Mouse (Mus musculus) testis, postnatal 14 days (tissue): ENCODE results near the gene Ezr.
"Not testable (repeated sequence)": the region's sequence is repeated elsewhere in the genome, so short reads cannot be mapped to it uniquely, and the experiment has no call there.

Experiments
- DNase-seq: peaks from one replicate; pipeline ENCODE4 v3.0.0; 2021; ENCODE audit warnings: low spot score

Ezr gene

DNA sequence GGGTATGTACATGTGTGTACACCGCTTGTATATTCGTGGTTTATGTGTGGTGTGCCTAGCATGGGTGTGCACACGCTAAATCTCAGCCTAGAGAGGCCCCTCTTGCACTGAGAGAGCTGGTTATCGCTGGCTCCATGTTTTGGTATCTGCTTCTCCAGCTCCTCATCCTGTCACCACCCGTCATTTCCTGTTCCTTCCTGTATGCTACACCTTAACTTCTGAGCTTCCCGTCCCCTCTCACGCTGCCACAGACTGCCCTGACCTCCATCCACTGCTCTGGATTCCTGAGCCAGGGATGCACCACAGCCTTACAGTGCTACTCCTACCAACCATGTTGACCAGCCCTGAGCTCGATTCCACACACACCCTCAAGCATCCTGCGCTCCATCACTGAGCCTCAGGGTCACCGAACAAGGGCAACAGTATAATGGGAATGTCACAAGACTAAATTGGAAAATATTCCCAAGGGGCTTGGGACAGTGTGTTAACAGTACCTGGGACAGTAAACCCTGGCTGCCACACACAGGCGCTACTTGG lies 39.5 kb downstream of the Ezr start:
- no peak for DNase-seq

DNA sequence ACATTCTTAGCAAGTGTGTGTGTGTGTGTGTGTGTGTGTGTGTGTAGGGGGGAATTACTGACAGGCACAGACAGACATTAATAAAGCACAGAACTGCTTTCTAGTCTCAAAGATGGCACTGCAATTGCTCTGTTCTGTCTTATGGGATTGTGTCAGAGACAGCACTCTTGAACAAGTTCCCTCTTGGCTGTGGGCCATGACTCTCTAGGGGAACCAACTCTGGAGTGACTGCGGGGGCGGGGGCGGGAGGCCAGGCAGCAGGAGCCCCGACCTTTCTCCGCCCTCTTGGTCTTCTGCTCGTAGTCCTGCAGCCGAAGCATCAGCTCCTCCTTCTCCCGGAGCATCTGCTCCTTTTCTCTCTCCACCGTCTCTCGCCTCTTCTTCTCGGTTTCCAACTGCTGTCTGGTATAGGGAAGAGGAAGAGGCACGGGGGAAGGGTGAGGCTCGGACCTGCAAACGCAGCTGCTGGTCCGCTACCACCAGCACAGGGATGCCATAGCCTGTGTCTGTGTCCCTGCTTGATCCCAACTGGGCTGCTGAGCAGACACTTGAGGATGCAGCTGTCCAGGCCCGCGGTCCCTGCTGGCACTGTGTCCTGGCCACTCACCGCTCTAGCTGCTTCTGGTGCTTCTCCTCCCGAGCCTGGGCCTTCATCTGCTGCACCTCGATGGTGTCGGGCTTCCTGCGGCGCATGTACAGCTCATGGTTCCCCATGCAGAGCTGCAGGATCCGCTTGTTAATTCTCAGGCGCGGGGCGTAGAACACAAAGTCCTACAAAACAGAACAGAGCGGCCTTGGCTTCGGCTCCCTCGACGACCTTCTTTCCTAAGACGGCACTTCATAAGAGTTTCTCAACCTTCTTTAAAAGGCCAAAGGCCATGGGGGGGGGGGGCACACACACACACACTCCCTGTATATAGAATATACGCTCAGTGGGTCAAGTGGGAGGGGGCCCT lies 40.2 kb downstream of the Ezr start:
- no peak for DNase-seq

GRCm38 (mm10) chr17:6741271-6741670 lies 41.3 kb downstream of the Ezr start:
- no peak for DNase-seq

DNA sequence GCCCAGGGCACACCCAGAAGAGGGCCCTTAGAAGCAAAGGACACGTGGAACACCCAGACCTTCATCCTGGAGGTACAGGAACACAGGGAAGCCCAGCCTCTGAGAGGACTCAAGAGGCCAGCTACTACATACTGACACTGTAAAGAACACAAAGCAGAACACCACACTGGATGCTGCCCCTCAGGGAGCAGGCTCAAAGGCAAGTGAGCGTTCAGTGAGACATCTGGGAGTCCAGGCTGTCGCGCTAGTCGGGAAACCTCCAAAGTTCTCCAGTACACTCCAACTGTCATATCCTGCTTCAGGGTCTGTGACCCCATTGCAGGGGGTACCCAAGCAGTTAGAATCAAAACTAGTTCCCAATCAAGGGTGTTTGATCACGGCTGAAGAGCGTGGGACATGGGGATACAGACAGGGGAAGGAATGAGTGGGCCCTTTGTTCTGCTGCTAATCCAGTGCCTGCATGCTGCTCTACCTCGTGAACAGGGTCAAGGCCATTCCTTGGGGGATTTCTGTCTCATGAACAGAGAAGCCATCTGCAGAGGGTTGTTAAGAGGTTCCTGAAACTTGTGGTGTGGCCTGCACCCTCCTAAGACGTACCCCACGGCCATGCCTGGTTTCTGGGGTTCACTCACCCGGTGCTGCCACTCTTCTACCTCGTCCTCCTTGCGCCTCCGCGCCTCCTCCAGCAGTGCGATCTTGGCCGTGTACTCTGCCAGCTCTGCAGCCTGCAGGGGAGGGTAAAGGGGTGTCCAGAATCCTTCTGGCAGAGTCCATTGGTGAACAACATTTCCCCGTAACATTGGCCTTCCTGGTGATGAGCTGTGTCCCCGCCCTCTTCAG lies 42.0 kb downstream of the Ezr start:
- no peak for DNase-seq

GRCm38 (mm10) chr17:6739756-6740155 lies 42.8 kb downstream of the Ezr start:
- DNase-seq = no peak

DNA sequence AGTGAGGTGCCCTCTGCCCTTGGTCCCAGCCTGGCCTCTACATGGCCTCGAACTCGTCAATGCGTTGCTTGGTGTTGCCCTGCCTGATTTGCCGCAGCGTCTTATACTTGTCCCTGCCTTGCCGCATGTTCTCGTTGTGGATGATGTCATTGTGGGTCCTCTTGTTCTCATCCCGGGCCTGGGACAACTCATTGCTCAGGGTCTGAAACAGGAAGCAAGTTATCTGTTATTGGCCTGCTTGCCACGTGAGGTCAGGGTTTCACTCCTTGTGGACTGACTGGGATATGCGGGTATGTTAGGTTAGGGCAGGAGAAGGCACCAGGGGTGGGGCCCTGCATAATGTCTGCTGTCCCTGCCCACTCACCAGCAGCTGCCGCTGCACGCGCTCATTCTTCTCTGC lies 43.3 kb downstream of the Ezr start:
- DNase-seq = no peak

- DNase-seq = no peak
Observed at GRCm38 (mm10) chr17:6738836-6739235, 43.7 kb downstream of the Ezr start.

DNA sequence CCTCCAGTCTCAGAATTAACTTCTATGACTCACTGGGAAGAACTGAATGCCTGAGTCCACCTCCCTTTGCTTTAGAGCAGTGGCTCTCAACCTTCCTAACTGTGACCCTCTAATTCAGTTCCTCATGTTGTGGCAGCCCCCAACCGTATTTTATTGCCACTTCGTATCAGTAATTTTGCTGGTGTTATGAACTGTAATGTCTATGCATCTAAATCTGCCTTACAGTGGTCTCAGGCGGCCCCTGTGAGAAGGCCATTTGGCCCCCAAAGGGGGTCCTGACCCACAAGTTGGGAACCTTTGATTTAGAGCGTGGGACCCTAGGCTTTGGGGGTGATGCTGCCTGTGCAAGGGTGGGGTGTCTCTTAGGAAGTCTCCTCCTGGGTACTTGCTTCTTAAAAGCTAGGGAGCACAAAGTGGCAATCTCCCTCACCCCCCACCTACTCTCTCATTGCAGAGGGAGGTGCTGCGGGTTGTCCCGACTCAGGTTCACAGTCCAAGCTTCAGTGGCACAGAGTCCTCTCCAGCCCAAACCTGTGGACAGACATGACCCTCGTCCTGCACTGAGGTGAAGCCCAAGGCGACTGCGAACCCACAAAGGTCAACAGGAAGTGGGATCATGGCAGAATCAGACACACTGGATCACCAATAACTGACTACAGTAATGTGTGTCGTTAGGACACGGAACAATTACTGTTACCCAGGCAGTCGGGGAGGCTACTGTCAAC lies 45.1 kb downstream of the Ezr start:
- no peak for DNase-seq

- DNase-seq = no peak
Observed at GRCm38 (mm10) chr17:6736306-6737272, 46.0 kb downstream of the Ezr start.

DNA sequence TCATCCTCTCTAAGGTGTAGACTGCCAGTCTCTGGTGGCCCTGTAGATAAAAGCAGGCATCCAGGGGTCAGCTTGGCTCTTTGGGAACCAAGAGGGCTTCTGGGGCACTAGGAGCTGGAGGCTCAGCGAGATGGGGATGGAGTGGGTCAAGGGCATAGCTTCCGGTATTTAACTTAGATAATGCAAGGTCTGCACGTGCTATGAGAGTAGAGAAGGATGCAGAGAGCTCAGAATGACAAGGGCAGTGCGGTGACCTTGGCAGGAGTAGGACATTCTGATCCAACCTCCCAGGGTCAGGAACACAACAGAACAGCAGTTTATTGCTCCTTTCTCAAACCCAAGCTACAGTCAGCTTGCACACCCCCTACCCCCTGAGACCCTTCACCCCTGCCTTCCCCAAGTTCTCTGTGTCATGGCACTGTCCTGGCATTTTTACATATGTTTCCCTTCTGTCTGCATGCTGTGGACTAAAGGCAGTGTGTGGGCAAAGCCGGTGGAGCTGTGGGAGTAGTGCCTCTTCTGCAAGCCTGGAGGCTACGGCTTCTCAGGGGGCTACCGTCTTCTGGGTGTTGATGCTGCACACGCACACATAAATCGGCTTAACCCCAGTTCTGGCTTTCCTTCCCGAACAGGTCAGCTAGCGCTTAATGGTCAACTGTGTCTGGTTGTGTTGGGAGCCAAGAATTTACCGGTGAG lies 47.7 kb downstream of the Ezr start:
- no peak for DNase-seq

GRCm38 (mm10) chr17:6733322-6733875 lies 49.2 kb downstream of the Ezr start:
- no peak for DNase-seq

DNA sequence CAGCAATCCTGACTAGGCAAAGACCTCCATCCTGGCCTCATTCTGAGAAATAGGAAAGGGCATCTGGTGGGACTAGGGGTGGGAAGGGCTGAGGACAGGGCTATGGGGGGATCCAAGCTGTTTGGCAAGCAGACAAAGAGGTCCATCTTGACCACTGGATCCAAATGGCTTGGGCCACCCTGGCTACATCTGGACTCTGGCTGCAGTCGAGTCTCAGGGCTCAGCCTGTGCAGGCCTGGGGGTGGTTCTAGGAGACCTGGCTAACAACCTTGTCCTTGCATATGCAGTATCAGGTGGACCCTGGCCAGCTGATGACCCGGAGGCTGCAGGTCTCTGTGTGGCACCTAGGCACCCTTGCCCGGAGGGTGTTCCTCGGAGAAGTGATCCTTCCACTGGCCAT lies 49.9 kb downstream of the Ezr start:
- DNase-seq = no peak

DNA sequence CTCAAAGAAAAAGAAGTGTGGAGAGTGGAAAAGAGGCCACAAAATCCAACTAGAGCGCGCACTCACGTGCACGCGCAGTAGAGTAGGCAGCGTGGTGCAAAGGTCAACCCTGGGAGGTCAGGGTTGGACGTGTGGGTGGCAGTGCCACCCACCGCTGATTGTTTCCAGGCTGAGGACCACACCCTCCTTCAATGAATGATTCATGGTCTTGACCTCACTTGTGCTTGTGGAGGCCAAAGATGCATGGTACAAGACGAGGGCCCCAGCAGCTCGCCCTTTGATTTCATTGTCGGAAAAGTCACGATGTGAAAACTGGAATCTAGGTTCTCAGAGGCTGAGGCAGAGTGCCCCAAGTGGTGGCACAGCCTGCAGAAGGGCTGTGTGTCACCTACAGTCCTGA lies 51.0 kb downstream of the Ezr start:
- DNase-seq = no peak

GRCm38 (mm10) chr17:6731132-6731531 lies 51.5 kb downstream of the Ezr start:
- no peak for DNase-seq

- DNase-seq = no peak
Observed at GRCm38 (mm10) chr17:6729244-6729742, 53.3 kb downstream of the Ezr start.

- no peak for DNase-seq
Observed at GRCm38 (mm10) chr17:6727996-6728610, 54.5 kb downstream of the Ezr start.

DNA sequence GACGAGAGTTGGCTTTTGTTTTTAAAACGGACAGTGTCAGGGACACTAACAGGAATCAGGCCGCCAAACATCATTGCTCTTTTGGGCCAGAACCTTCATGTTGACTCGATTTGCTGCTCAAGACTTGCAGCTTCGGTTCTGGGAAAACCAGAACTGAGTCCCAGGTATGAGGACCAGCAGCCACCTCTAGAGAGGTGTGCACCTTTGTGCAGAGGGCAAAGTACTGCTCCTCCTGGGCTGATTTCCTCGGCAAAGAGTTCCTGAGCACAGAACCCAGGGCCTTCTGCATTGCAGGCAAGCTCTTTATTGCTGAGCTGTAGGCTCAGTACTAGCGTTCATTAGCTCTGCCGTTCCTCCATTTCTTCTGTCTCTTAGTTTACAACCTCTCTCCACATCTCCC lies 68.6 kb downstream of the Ezr start:
- DNase-seq = not testable (repeated sequence)

GRCm38 (mm10) chr17:6713483-6713882 lies 69.1 kb downstream of the Ezr start:
- not testable (repeated sequence) for DNase-seq

GRCm38 (mm10) chr17:6708194-6708593 lies 74.4 kb downstream of the Ezr start:
- DNase-seq = not testable (repeated sequence)
